Mouse (Mus musculus): ENCODE results near the gene Akap8l.

The Akap8l gene

DNA sequence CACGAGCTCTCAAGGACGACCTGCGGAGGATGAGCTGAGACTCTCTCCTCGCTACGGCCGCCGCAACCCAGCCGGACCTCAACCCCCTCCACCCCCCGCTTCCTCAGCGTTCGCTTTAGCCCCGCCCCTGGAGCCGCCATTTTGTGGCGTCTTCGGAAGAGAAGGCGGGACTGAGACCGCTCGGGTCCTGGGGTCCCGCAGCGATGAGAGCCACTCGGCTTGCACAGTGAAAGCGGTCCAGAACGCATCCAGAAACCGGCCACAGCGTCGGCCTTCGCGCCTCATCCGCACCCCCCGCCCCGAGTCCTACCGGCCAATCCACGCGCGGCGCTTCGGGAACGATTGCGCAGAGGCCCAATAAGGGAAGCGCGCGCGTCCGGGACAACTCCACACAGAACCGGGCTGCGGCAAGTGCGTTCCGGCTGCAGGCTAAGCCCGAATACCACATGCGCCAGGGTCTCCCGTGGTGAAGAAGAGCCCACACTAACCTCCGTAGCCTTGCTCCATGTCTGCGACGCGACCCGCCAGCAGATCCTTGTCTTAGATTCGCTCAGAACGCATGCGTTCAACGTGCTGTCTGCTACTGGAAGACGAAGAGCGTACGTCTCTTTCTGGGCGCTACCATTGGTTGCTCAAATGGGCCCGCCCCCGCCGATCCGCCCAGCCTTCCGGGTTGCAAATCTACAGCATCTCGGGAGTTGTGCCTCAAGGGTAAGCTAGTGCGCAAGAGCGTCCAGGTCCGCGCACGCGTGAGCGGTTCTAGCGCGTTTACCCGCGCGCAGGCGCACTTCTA is 29.6 kb downstream of the Akap8l start, which contains the start of gene Akap8:
Akap8 (minus strand) TSS at position 642 of the 793 bp plus-strand sequence.
- DNase-seq (ENCODE audit: low read depth, low spot score), result peak; percentile 99

DNA sequence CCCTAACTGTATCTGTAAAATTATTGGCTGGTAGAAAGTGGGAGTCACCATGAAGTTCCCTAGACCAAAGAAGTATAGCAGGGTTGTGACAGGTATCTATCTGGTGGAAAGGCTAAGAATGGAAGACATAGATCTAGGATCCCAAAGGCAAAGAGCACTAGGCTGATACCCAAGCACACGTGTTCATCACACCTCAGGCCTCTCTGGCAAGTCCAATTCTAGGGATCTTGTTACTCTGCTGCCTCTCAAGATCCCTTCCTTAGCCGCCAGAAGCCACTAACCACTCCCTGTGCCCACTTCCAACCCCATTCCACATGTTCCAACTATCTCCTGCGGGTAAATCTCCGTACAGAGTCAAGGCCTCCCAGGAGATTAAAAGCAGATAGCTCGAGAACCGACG is 30.5 kb downstream of the Akap8l start:
- DNase-seq (ENCODE audit: low read depth, low spot score), result peak; percentile 4

DNA sequence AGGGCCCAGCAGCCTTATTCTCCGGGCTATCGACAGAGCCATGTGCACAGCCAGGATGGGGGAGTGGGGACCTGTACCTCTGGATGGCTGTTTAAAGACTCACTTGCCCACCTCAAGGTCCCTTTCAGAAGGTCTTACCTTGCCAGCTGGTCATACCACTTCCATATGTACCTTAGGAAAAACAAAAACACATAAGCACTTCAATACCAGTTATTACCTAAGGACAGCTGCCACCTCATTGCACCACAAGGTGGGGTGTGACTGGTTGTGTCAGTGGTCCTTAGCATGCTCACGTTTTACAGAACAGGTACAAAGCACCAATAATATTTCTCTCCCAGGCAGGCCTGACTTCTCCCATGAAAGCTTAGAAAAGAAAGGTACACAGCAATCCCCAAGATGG is 32.7 kb downstream of the Akap8l start:
- no peak for DNase-seq (ENCODE audit: low read depth, low spot score)

- DNase-seq (ENCODE audit: low read depth, low spot score), result no peak
These were observed 33.4 kb downstream of the Akap8l start for GRCm38 (mm10) chr17:32317032-32317431.

DNA sequence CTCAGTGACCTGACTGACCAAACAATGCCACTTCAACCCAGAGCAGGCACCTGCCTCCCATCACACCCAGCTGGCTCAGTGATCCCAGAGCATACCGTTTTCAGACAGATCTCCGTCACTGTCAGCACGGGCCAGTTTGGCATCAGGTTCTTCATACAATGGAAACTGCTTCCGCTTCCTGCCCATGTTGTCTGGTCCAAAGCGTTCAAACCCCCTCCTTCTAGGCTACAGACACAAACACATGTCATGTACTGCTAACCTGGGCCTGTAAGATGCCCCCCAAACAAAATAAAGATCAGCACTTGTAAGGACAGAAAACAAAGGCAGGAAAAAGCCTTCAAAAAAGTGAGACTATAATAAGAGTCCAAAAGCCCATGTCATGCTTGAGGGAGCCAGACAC is 34.8 kb downstream of the Akap8l start:
- DNase-seq (ENCODE audit: low read depth, low spot score), result no peak

GRCm38 (mm10) chr17:32313892-32314291 is 36.5 kb downstream of the Akap8l start:
- DNase-seq (ENCODE audit: low read depth, low spot score), result no peak

DNA sequence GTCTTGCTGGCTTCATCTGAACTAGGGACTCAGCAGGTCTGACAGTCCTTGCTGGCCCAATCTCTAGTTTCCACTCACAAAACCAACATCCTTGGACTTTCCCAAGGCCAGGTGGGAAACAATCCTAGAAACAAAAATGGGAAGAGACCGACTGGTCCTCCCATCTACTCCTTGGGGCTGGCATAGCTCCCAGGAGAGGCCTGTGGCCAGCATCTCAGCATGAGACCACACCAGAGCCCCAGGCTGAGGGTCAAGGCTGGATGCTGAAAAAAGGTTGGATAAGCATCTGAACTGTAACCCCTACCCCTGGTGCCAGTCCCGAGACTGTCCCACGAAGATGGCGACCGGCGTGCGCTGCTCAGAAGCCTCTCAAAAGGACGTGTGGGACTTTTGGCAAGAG is 37.6 kb downstream of the Akap8l start:
- no peak for DNase-seq (ENCODE audit: low read depth, low spot score)

DNA sequence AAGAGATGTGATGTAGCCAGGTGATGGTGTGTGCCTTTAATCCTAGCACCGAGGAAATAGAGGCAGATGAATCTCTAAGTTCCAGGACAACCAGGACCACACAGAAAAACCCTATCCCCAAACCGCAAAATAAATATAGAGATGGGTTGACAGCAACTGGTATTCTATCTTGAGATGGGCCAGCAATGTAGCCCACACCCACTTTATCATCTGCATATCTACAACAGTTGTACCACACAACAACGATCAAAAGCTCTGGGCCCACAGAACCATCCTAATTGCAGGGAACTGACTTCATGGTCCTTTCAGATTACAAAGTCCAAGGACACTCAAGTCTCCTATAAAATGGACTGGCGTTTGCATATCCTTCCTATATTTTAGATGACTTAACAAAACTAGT is 42.4 kb downstream of the Akap8l start:
- DNase-seq (ENCODE audit: low read depth, low spot score), result no peak

DNA sequence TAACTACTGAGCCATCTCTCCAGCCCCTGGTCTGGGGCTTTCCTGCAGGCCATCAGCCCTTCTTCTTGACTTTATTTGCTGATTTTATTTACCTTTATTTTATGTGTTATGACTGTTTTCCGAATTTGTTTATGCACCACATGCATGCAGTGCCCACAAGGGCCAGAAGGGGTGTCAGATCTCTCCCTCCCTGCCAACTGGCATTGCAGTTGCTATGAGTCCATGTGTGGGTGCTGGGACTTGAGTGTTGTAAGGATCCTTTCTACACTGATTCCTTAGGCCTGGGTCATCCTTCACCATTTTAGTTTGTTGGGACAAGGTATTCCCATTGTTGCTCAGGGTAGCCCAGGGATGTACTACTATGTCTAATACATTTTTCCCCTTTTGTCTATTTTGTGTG is 52.3 kb downstream of the Akap8l start:
- DNase-seq (ENCODE audit: low read depth, low spot score), result no peak

GRCm38 (mm10) chr17:32295901-32296300 is 54.5 kb downstream of the Akap8l start:
- no peak for DNase-seq (ENCODE audit: low read depth, low spot score)

GRCm38 (mm10) chr17:32295160-32295559 is 55.2 kb downstream of the Akap8l start:
- no peak for DNase-seq (ENCODE audit: low read depth, low spot score)

DNA sequence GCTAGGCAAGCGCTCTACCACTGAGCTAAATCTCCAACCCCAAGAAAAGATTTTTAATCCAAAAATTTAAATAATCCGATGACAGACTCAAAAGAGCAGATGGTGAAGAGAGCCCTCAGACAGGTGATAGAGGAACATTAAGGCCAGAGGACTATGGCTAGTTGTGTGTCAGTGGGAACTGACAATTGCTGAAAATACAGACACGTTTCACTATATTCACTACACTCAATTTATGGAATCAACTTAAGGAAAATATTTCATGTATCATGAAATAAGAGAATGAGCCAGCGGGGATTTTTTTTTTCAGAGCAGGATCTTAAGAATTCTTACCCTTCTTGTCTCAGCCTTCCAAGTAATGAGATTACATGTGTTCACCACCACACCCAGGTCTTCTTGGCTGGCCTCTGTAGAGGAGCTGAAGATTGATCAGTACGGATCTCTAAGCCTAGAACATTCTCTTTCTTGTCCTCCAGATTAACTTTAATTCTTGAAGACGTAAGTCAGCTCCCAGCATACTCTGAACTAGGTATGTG is 65.2 kb downstream of the Akap8l start:
- no peak for DNase-seq (ENCODE audit: low read depth, low spot score)

DNA sequence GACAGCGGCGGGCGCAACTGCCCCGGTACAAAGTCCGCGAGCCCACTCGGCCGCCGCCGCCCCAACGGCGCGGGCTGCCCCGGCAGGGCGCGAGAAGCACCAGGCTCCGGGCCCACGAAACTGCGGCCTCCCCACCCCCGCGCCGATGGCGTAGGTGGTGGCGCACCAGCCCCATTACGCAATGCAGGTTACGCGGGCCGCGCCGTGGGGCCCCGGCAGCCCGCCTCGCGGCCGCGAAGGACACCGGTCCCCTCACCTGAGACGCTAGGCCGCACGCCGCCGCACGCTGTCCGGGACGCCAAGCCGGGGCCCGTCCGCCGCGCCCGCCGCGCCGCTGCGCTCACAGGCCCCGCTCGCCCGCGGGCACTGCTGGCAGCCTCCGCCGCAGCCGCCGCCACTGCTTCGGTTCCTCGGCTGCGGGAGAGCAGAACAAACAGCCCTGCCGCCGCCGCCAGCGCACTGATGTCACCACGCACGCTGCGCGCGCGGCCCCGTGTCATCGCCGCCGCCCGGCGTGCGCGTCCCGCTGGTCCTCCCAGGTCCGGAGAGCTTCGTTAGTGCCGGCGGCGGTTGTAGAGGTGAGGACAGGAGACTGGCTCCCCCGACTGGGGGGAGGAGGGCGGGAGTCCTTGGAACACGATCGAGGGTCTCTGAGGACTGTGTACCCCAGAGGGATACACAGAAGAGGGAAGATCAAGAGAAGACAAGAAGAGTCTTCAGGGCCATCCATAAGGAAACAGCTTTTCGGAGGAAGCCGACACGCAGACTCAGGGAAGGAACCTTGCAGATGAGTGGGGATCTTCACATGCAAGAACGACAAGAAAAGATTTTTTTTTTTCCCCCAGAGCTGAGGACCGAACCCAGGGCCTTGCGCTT is 65.9 kb downstream of the Akap8l start, which contains the start of gene Brd4:
Brd4 (minus strand) TSS at position 461 of the 876 bp plus-strand sequence.
- DNase-seq (ENCODE audit: low read depth, low spot score), result peak; percentile 74

- DNase-seq (ENCODE audit: low read depth, low spot score), result no peak
These were observed 66.6 kb downstream of the Akap8l start for GRCm38 (mm10) chr17:32283771-32284221.

GRCm38 (mm10) chr17:32283341-32283740 is 67.1 kb downstream of the Akap8l start:
- DNase-seq (ENCODE audit: low read depth, low spot score), result no peak

- no peak for DNase-seq (ENCODE audit: low read depth, low spot score)
These were observed 68.6 kb downstream of the Akap8l start for GRCm38 (mm10) chr17:32281611-32282310.

DNA sequence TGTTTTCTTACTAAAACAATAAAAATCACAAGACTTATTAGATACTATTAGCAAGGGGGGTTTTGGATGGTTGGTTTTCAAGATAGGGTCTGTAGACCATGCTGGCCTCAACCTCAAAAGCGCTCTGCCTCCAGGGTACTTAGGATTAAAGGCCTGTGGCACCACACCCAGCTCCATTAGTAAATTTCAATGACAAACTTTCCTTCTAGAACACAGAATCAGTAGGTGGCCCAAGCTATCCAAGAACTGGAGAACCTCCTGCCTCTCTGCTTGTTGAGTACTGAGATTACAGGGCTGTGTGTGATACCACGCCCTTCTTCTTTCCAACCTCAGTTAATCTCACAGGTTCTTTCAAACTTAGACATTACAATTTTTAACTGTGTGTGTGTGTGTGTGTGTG is 69.3 kb downstream of the Akap8l start:
- DNase-seq (ENCODE audit: low read depth, low spot score), result no peak

GRCm38 (mm10) chr17:32280575-32280974 is 69.8 kb downstream of the Akap8l start:
- no peak for DNase-seq (ENCODE audit: low read depth, low spot score)

DNA sequence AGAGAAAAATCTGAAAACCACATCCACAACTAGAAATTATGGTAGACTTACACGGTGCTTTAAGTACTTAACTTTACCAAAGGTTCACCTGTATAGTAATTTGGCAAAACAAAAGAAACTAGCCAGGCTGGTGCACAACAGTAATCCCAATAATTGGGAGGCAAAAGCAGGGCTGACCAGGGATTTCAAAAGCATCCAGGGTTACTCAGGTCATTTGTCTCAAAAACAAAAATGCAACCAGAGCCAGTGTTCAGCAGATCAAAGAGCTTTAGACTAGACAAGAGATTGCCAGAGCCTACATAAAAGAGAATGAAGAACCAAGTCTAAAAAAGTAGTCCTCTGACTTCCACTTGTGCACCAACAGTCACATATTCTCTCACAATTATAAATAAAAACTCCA is 73.2 kb downstream of the Akap8l start:
- no peak for DNase-seq (ENCODE audit: low read depth, low spot score)

GRCm38 (mm10) chr17:32275568-32275967 is 74.8 kb downstream of the Akap8l start:
- DNase-seq (ENCODE audit: low read depth, low spot score), result no peak
